Mouse (Mus musculus) lung, postnatal 0 days (tissue): ENCODE data around the gene Olfr472.

Source experiments
- CTCF ChIP-seq: IDR thresholded peaks from 2 replicates; pipeline ENCODE4 v1.5.1; 2016; ENCODE audit warnings: antibody characterized with exemption, mild to moderate bottlenecking
- EP300 ChIP-seq: IDR thresholded peaks from 2 replicates; pipeline ENCODE4 v1.6.1; 2016; ENCODE audit warnings: antibody characterized with exemption, mild to moderate bottlenecking, control low read depth

DNA sequence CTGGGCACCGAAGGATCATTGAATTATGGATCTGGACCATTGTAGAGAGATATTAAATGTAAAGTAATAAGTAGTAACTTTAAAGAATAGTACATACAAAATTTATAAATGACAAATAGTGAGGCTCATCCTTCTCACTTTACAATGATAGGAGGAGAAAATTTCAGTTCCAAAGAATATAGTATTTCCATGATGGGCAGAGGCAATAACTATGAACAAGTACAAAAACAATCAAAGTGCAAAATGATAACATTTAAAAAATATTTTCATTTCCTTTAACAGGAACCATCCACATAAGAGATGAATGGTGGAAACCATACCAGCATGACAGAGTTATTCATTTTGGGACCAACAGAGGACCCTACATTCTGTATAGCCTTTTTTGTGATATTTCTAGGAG is 56.6 kb downstream of the Olfr472 start, which contains the start of gene Olfr474:
- TF ChIP-seq CTCF = no peak
- no peak for TF ChIP-seq EP300
